Mouse (Mus musculus): ENCODE measurements around the gene Nop10. TPM values are rescaled to one million over a fixed set of nuclear protein-coding genes. Genes with fewer than 3 reads are reported as not detected.

Gene Nop10
- polyA plus RNA-seq, 3 experiments from 2014 or later = 152 to 243 (median 201) TPM

Other genes starting within 250 kb of the Nop10 start
- under 1 TPM in 1 of 3 experiments, not detected in 2; 0.09 TPM for gene Olfr1310, start 249.2 kb upstream of the Nop10 start, polyA plus RNA-seq (2017; shearing (Covaris generic))
- not detected for gene Olfr1311, start 237.5 kb upstream of the Nop10 start, polyA plus RNA-seq (2017; shearing (Covaris generic))
- gene Olfr1312, start 211.7 kb upstream of the Nop10 start, polyA plus RNA-seq (2017; shearing (Covaris generic)) = not detected
- gene Olfr1313, start 184.1 kb upstream of the Nop10 start, polyA plus RNA-seq (2017; shearing (Covaris generic)) = not detected
- gene Olfr1314, start 165.1 kb upstream of the Nop10 start, polyA plus RNA-seq (2017; shearing (Covaris generic)) = not detected
- not detected for gene Olfr1315-ps1, start 146.5 kb upstream of the Nop10 start, polyA plus RNA-seq (2017; shearing (Covaris generic))
- gene Olfr1316, start 126.9 kb upstream of the Nop10 start, polyA plus RNA-seq (2017; shearing (Covaris generic)) = not detected
- not detected for gene Olfr1317, start 121.6 kb upstream of the Nop10 start, polyA plus RNA-seq (2017; shearing (Covaris generic))
- gene Olfr1318, start 107.7 kb upstream of the Nop10 start, polyA plus RNA-seq (2017; shearing (Covaris generic)) = not detected
- 10 to 100 TPM; 30.4 to 45.0 (median 34.4) TPM for gene Lpcat4, start 22.5 kb upstream of the Nop10 start, polyA plus RNA-seq (2017; shearing (Covaris generic))
- gene Nutm1, start 2.6 kb upstream of the Nop10 start, polyA plus RNA-seq (2017; shearing (Covaris generic)) = not detected
- gene Slc12a6, start 3.9 kb downstream of the Nop10 start, polyA plus RNA-seq (2017; shearing (Covaris generic)) = 10 to 100 TPM; 37.3 to 57.5 (median 52.3) TPM
- not detected for gene Gm21985, start 4.4 kb downstream of the Nop10 start, polyA plus RNA-seq (2017; shearing (Covaris generic))
- 10 to 100 TPM; 76.8 to 96.3 (median 82.0) TPM for gene Emc4, start 106.1 kb downstream of the Nop10 start, polyA plus RNA-seq (2017; shearing (Covaris generic))
- 10 to 100 TPM; 22.9 to 30.5 (median 23.0) TPM for gene Katnbl1, start 117.3 kb downstream of the Nop10 start, polyA plus RNA-seq (2017; shearing (Covaris generic))
- gene Emc7, start 193.1 kb downstream of the Nop10 start, polyA plus RNA-seq (2017; shearing (Covaris generic)) = 10 to 100 TPM; 12.9 to 18.2 (median 13.3) TPM
- gene Chrm5, start 218.8 kb downstream of the Nop10 start, polyA plus RNA-seq (2017; shearing (Covaris generic)) = not detected
- 10 to 100 TPM in 2 of 3 experiments, 1 to 10 TPM in 1; 7.2 to 22.2 (median 12.3) TPM for gene Aven, start 231.0 kb downstream of the Nop10 start, polyA plus RNA-seq (2017; shearing (Covaris generic))

All from inflammation-experienced regulatory T-cells, adult 6 months (primary cell).